Mouse (Mus musculus) adipose tissue, adult 10 weeks (tissue): Measurements from ENCODE around the gene St14. TPM values are rescaled to one million over a fixed set of nuclear protein-coding genes. Genes with fewer than 3 reads are reported as not detected.

ENCODE experiments used
- polyA plus RNA-seq: library from polyadenylated mRNA; stranded (reverse); fragments of 350-450 nt; fragmentation: Illumina TruSeq; extraction: RNeasy Lipid Tissue Mini Kit (QIAGEN cat#74804); gene quantifications from one replicate; pipeline ENCODE4 v1.2.3, GENCODE M21; 2014; ENCODE audit warnings: low read depth, low replicate concordance

Gene St14
- 69.7 TPM for polyA plus RNA-seq

GRCm38 (mm10) chr9:31131205-31131968 lies at the start of gene St14:
St14 (minus strand) TSS chr9:31131853.

Other genes with a start within 250 kb of the St14 start
- gene Adamts15, start 209.4 kb downstream of the St14 start, polyA plus RNA-seq = 12.1 TPM
- 1.0 TPM for gene Adamts8, start 189.3 kb downstream of the St14 start, polyA plus RNA-seq
- gene Zbtb44, start 101.2 kb downstream of the St14 start, polyA plus RNA-seq = 9.7 TPM
- gene Aplp2, start 80.0 kb upstream of the St14 start, polyA plus RNA-seq = 443 TPM
- gene Prdm10, start 148.7 kb upstream of the St14 start, polyA plus RNA-seq = 4.4 TPM